Mouse (Mus musculus) cortical plate, adult 2 months (tissue): ENCODE data around the gene Snx29.

Experiments
- CTCF ChIP-seq: fragments of 200-500 bp; IDR thresholded peaks from 2 replicates; pipeline ENCODE4 v1.5.1; 2011; ENCODE audit warnings: mild to moderate bottlenecking, control low read depth, low read length; ENCODE audit not compliant: insufficient read depth; ENCODE audit errors: extremely low read depth
- POLR2A ChIP-seq: fragments of 200-500 bp; IDR thresholded peaks from 2 replicates; pipeline ENCODE4 v1.6.1; 2011; ENCODE audit warnings: mild to moderate bottlenecking, low read length, control low read depth; ENCODE audit not compliant: insufficient read depth; ENCODE audit errors: extremely low read depth

DNA sequence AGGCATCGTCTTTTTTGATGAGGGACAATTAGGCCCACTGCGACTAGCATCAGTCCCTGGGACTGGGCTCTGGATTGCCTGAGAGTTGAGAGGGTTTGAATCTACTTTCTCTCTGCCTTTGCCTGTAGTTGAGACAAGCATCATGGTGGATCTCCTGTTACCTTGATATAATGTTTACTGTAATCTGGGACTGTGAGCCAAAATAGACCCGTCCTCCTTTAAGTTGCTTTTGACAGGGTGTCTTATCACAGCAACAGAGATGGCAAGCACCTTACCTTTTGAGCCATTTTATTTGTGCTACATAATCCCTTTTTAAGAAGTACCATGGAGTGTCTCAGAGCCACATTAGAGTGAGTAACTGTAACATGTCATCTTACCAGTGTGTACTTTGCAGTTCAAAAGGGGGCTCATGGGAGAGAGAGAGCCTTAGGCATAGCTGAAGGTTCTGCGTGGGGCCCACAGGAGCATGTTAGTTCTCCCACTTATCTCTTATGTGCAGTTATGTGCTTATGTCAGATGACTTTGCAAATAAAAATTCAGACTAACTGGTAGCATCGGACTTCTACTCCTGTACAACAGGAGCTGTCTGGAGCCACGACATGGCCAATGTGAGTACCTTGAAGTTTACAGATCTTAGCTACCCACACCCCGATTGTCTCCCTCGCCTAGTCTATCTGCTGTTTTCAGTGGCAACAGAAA lies 261.4 kb downstream of the Snx29 start:
- TF ChIP-seq POLR2A (no peak), CTCF (no peak)
